Mouse (Mus musculus) limb, embryonic 10.5 days (tissue): ENCODE results near the gene Clp1. TPM values are rescaled to one million over a fixed set of nuclear protein-coding genes. Genes with fewer than 3 reads are reported as not detected.

ENCODE experiments used
- DNase-seq: peaks from one replicate; pipeline ENCODE4 v3.0.0-alpha.2; 2017; ENCODE audit warnings: low spot score
- H3K27ac ChIP-seq: fragments of 300-500 bp; sonication (generic); 2 replicates; pipeline ENCODE4 v1.5.1; 2016; ENCODE audit warnings: mild to moderate bottlenecking
- H3K27me3 ChIP-seq: fragments of 300-500 bp; sonication (generic); 2 replicates; pipeline ENCODE4 v1.6.1; 2016; ENCODE audit warnings: low read depth, mild to moderate bottlenecking; ENCODE audit not compliant: poor library complexity, severe bottlenecking
- H3K36me3 ChIP-seq: fragments of 300-500 bp; sonication (generic); 2 replicates; pipeline ENCODE4 v1.6.1; 2016; ENCODE audit warnings: mild to moderate bottlenecking, moderate library complexity
- H3K4me1 ChIP-seq: fragments of 300-500 bp; sonication (generic); 2 replicates; pipeline ENCODE4 v1.6.1; 2016
- H3K4me3 ChIP-seq: fragments of 300-500 bp; sonication (generic); 2 replicates; pipeline ENCODE4 v1.5.1; 2016; ENCODE audit warnings: mild to moderate bottlenecking, moderate library complexity
- H3K9me3 ChIP-seq: fragments of 300-500 bp; sonication (generic); replicated peaks from 2 replicates; pipeline ENCODE4 v1.6.1; 2016; ENCODE audit warnings: mild to moderate bottlenecking
- WGBS: fragments of 180-500 bp; shearing (Covaris S2); methylation state at CpG from one replicate; pipeline ENCODE4 v1.1.7; 2016; 5-methylcytosine and 5-hydroxymethylcytosine counted together
- polyA plus RNA-seq: library from polyadenylated mRNA; unstranded; fragments of >200 nt; fragmentation: Nextera tagmentation; extraction: Ambion mirVana; gene quantifications from 2 replicates; pipeline ENCODE4 v1.2.1, GENCODE M21; 2016

Gene Clp1
- polyA plus RNA-seq, 1 experiment from 2014 or later: 57.8 TPM

GRCm38 (mm10) chr2:84757026-84757682 lies 30.0 kb upstream of the Clp1 start:
- Histone ChIP-seq H3K9me3 (no peaks in the 10 kb centered on the region), H3K4me3 (no peak overlapping the region), H3K27ac (no peak overlapping the region), H3K36me3 (no peaks in the 10 kb centered on the region), H3K4me1 (no peaks in the 10 kb centered on the region), H3K27me3 (no peaks in the 10 kb centered on the region)
- DNase-seq: no peak
- 56% methylated on average over 7 of the region's 7 CpGs for WGBS

GRCm38 (mm10) chr2:84756245-84756644 lies 29.1 kb upstream of the Clp1 start:
- WGBS: 61% methylated on average over 5 of the region's 5 CpGs
- Histone ChIP-seq H3K9me3 (no peaks in the 10 kb centered on the region), H3K27ac (no peak overlapping the region), H3K4me3 (no peak overlapping the region), H3K27me3 (no peaks in the 10 kb centered on the region), H3K36me3 (no peaks in the 10 kb centered on the region), H3K4me1 (no peaks in the 10 kb centered on the region)
- no peak for DNase-seq

GRCm38 (mm10) chr2:84750115-84750514 lies 23.0 kb upstream of the Clp1 start:
- WGBS: 91% methylated on average over 6 of the region's 6 CpGs
- no peak overlapping the region for H3K27ac ChIP-seq
- no peaks in the 10 kb centered on the region for H3K9me3 ChIP-seq
- 0 out of 2 replicates have a peak, but pooled peaks cover 5% of the 10 kb centered on the region for H3K27me3 ChIP-seq
- no peaks in the 10 kb centered on the region for H3K36me3 ChIP-seq
- H3K4me1 ChIP-seq: no peaks in the 10 kb centered on the region
- DNase-seq: no peak
- no peak overlapping the region for H3K4me3 ChIP-seq

- H3K4me3 ChIP-seq: peak overlapping the region; percentile 95
- H3K4me1 ChIP-seq: peaks cover 43% of the 10 kb centered on the region
- peak; percentile 77 for DNase-seq
These were observed 17.0 kb upstream of the Clp1 start for GRCm38 (mm10) chr2:84744126-84744525.

GRCm38 (mm10) chr2:84743561-84743960 lies 16.4 kb upstream of the Clp1 start, which contains the start of gene Gm19426:
Gm19426 (minus strand) TSS chr2:84743655.
- Histone ChIP-seq H3K4me3 (peak within 1 kb of the TSS; percentile 95), H3K27me3 (0 out of 2 replicates have a peak, but pooled peaks cover 5% of the 10 kb centered on the region), H3K4me1 (peaks cover 49% of the 10 kb centered on the region), H3K9me3 (no peaks in the 10 kb centered on the region), H3K27ac (peak within 1 kb of the TSS; percentile 100), H3K36me3 (peaks cover 26% of the 10 kb centered on the region)
- under 1% methylated on average over 25 of the region's 25 CpGs for WGBS
- DNase-seq: peak; percentile 90

More at GRCm38 (mm10) chr2:84744126-84744525, 17.0 kb upstream of the Clp1 start:
- under 1% methylated on average over 10 of the region's 10 CpGs for WGBS
- peaks cover 26% of the 10 kb centered on the region for H3K36me3 ChIP-seq
- no peaks in the 10 kb centered on the region for H3K9me3 ChIP-seq
- peak overlapping the region; percentile 100 for H3K27ac ChIP-seq
- 0 out of 2 replicates have a peak, but pooled peaks cover 5% of the 10 kb centered on the region for H3K27me3 ChIP-seq

GRCm38 (mm10) chr2:84742451-84743283 lies 15.5 kb upstream of the Clp1 start:
- H3K27me3 ChIP-seq: 0 out of 2 replicates have a peak, but pooled peaks cover 5% of the 10 kb centered on the region
- DNase-seq: peak; percentile 93
- H3K27ac ChIP-seq: peak overlapping the region; percentile 100
- peaks cover 58% of the 10 kb centered on the region for H3K4me1 ChIP-seq
- peaks cover 26% of the 10 kb centered on the region for H3K36me3 ChIP-seq
- WGBS: 0% methylated on average over 25 of the region's 26 CpGs
- H3K9me3 ChIP-seq: no peaks in the 10 kb centered on the region
- peak overlapping the region; percentile 95 for H3K4me3 ChIP-seq

- DNase-seq: no peak
- WGBS: 4% methylated on average over 5 of the region's 5 CpGs
- Histone ChIP-seq H3K36me3 (peaks cover 26% of the 10 kb centered on the region), H3K4me1 (peaks cover 65% of the 10 kb centered on the region), H3K27ac (peak overlapping the region; percentile 100), H3K27me3 (0 out of 2 replicates have a peak, but pooled peaks cover 1% of the 10 kb centered on the region), H3K4me3 (peak overlapping the region; percentile 95), H3K9me3 (no peaks in the 10 kb centered on the region)
These were observed 14.8 kb upstream of the Clp1 start for GRCm38 (mm10) chr2:84741841-84742450.

GRCm38 (mm10) chr2:84740608-84741333 lies 13.6 kb upstream of the Clp1 start:
- peaks cover 26% of the 10 kb centered on the region for H3K36me3 ChIP-seq
- peaks cover 76% of the 10 kb centered on the region for H3K4me1 ChIP-seq
- no peaks in the 10 kb centered on the region for H3K9me3 ChIP-seq
- H3K27me3 ChIP-seq: no peaks in the 10 kb centered on the region
- WGBS: 87% methylated on average over 15 of the region's 15 CpGs
- no peak for DNase-seq
- peak overlapping the region; percentile 95 for H3K4me3 ChIP-seq
- H3K27ac ChIP-seq: peak overlapping the region; percentile 100

GRCm38 (mm10) chr2:84738271-84738911 lies 11.2 kb upstream of the Clp1 start:
- WGBS: 3% methylated on average over 12 of the region's 12 CpGs
- H3K36me3 ChIP-seq: peaks cover 26% of the 10 kb centered on the region
- H3K27me3 ChIP-seq: no peaks in the 10 kb centered on the region
- DNase-seq: peak; percentile 61
- peak overlapping the region; percentile 23 for H3K4me3 ChIP-seq
- H3K27ac ChIP-seq: peak overlapping the region; percentile 3; the same call in 1 of the 2 replicates
- H3K9me3 ChIP-seq: no peaks in the 10 kb centered on the region
- H3K4me1 ChIP-seq: peaks cover 90% of the 10 kb centered on the region

GRCm38 (mm10) chr2:84737451-84737925 lies 10.3 kb upstream of the Clp1 start:
- Histone ChIP-seq H3K4me3 (peak overlapping the region; percentile 23), H3K36me3 (peaks cover 26% of the 10 kb centered on the region), H3K27ac (peak overlapping the region; percentile 72), H3K27me3 (no peaks in the 10 kb centered on the region), H3K4me1 (peaks cover 93% of the 10 kb centered on the region), H3K9me3 (no peaks in the 10 kb centered on the region)
- WGBS: 6% methylated on average over 8 of the region's 8 CpGs
- peak; percentile 58 for DNase-seq

GRCm38 (mm10) chr2:84736312-84737161 lies 9.4 kb upstream of the Clp1 start:
- Histone ChIP-seq H3K36me3 (peaks cover 19% of the 10 kb centered on the region), H3K9me3 (no peaks in the 10 kb centered on the region), H3K27ac (peak overlapping the region; percentile 72), H3K4me1 (peaks cover 84% of the 10 kb centered on the region), H3K4me3 (peak overlapping the region; percentile 23), H3K27me3 (no peaks in the 10 kb centered on the region)
- DNase-seq: peak; percentile 57
- 10% methylated on average over 27 of the region's 27 CpGs for WGBS
